Mouse (Mus musculus): ENCODE data around the gene Arhgap36. TPM values are rescaled to one million over a fixed set of nuclear protein-coding genes. Genes with fewer than 3 reads are reported as not detected.

Gene Arhgap36
- total RNA-seq (2021): 1 to 10 TPM; 1.6 to 1.7 TPM
- long read RNA-seq, experiment 1, partial matches to known transcripts: 1 of 2 reads
- long read RNA-seq, experiment 1, other reads (novel, unspliced or antisense): 0 of 2 reads
- long read RNA-seq, experiment 2, partial matches to known transcripts: 1 of 2 reads
- long read RNA-seq, experiment 2, other reads (novel, unspliced or antisense): 1 of 2 reads

GRCm38 (mm10) chrX:49463442-49463970 lies at the start of gene Arhgap36:
Arhgap36 (plus strand) TSS chrX:49463945.
- intact Hi-C loops (cut with DNase I): no loop called here
- no peak for TF ChIP-seq CTCF (IDR thresholded peaks at IDR 0.05)
- H3K27ac ChIP-seq: no peak within 1 kb of the TSS
- no peak for DNase-seq (ENCODE audit: extremely low spot score in 1 of 2, low spot score in 2 of 2)
- H3K4me3 ChIP-seq: no peak within 1 kb of the TSS

GRCm38 (mm10) chrX:49457781-49458180 lies 6.0 kb upstream of the Arhgap36 start:
- no peak for TF ChIP-seq CTCF (IDR thresholded peaks at IDR 0.05)
- intact Hi-C loops (cut with DNase I): no loop called here
- DNase-seq (ENCODE audit: extremely low spot score in 1 of 2, low spot score in 2 of 2): no peak
- Histone ChIP-seq H3K4me3 (no peak overlapping the region), H3K27ac (no peak overlapping the region)

- H3K27ac ChIP-seq: no peak overlapping the region
- intact Hi-C loops (cut with DNase I): no loop called here
- no peak for TF ChIP-seq CTCF (IDR thresholded peaks at IDR 0.05)
- H3K4me3 ChIP-seq: no peak overlapping the region
- no peak for DNase-seq (ENCODE audit: extremely low spot score in 1 of 2, low spot score in 2 of 2)
Observed at GRCm38 (mm10) chrX:49470287-49471054, 6.7 kb downstream of the Arhgap36 start.

- intact Hi-C loops (cut with DNase I): no loop called here
- no peak overlapping the region for H3K27ac ChIP-seq
- H3K4me3 ChIP-seq: no peak overlapping the region
- no peak for DNase-seq (ENCODE audit: extremely low spot score in 1 of 2, low spot score in 2 of 2)
- TF ChIP-seq CTCF (IDR thresholded peaks at IDR 0.05): no peak
Observed at GRCm38 (mm10) chrX:49479968-49480809, 16.4 kb downstream of the Arhgap36 start.

- no peak; the same call in 1 of the 2 replicates for TF ChIP-seq CTCF (IDR thresholded peaks at IDR 0.05)
- DNase-seq (ENCODE audit: extremely low spot score in 1 of 2, low spot score in 2 of 2): no peak
- intact Hi-C loops (cut with DNase I): no loop called here
- Histone ChIP-seq H3K27ac (no peak overlapping the region), H3K4me3 (no peak overlapping the region)
Observed at GRCm38 (mm10) chrX:49480846-49481245, 17.1 kb downstream of the Arhgap36 start.

GRCm38 (mm10) chrX:49489141-49489540 lies 25.4 kb downstream of the Arhgap36 start:
- intact Hi-C loops (cut with DNase I): no loop called here
- DNase-seq (ENCODE audit: extremely low spot score in 1 of 2, low spot score in 2 of 2): no peak

GRCm38 (mm10) chrX:49493739-49494449 lies 30.1 kb downstream of the Arhgap36 start:
- H3K4me3 ChIP-seq: peak overlapping the region; percentile 26
- intact Hi-C loops (cut with DNase I): no loop called here
- no peak for DNase-seq (ENCODE audit: extremely low spot score in 1 of 2, low spot score in 2 of 2)
- TF ChIP-seq CTCF (IDR thresholded peaks at IDR 0.05): no peak
- H3K27ac ChIP-seq: no peak overlapping the region

More at GRCm38 (mm10) chrX:49489141-49489540, 25.4 kb downstream of the Arhgap36 start:
- no peak overlapping the region for H3K4me3 ChIP-seq
- H3K27ac ChIP-seq: no peak overlapping the region
- no peak for TF ChIP-seq CTCF (IDR thresholded peaks at IDR 0.05)

Other genes starting within 250 kb of the Arhgap36 start
- gene Enox2, start 175.7 kb upstream of the Arhgap36 start, total RNA-seq (2021): 10 to 100 TPM in 1 of 2 experiments, 1 to 10 TPM in 1; 9.5 to 10.0 TPM
- gene Olfr1320, start 208.4 kb downstream of the Arhgap36 start, total RNA-seq (2021): not detected